Mouse (Mus musculus) neural tube, embryonic 15.5 days (tissue): ENCODE data around the gene Srsf4. TPM values are rescaled to one million over a fixed set of nuclear protein-coding genes. Genes with fewer than 3 reads are reported as not detected.

Source experiments
- ATAC-seq: fragments of 200-750 bp; cut with Nextera tagmentation; 2 replicates; pipeline ENCODE4 v1.8.0; 2017; ENCODE audit warnings: mild to moderate bottlenecking, moderate TSS enrichment, moderate library complexity; ENCODE audit not compliant: low FRiP score
- H3K27ac ChIP-seq: fragments of 300-500 bp; sonication (generic); replicated peaks from 2 replicates; pipeline ENCODE4 v1.5.1; 2015; ENCODE audit warnings: mild to moderate bottlenecking, inconsistent platforms
- H3K27me3 ChIP-seq: fragments of 300-500 bp; sonication (generic); replicated peaks from 2 replicates; pipeline ENCODE4 v1.6.1; 2015; ENCODE audit warnings: inconsistent platforms
- H3K36me3 ChIP-seq: fragments of 300-500 bp; sonication (generic); 2 replicates; pipeline ENCODE4 v1.6.1; 2015; ENCODE audit warnings: inconsistent platforms
- H3K4me1 ChIP-seq: fragments of 300-500 bp; sonication (generic); 2 replicates; pipeline ENCODE4 v1.6.1; 2015; ENCODE audit warnings: inconsistent platforms
- H3K4me2 ChIP-seq: fragments of 300-500 bp; sonication (generic); 2 replicates; pipeline ENCODE4 v1.6.1; 2015; ENCODE audit warnings: inconsistent platforms, mild to moderate bottlenecking, moderate library complexity
- H3K4me3 ChIP-seq: fragments of 300-500 bp; sonication (generic); replicated peaks from 2 replicates; pipeline ENCODE4 v1.5.1; 2015; ENCODE audit warnings: mild to moderate bottlenecking, inconsistent platforms
- H3K9ac ChIP-seq: fragments of 300-500 bp; sonication (generic); replicated peaks from 2 replicates; pipeline ENCODE4 v1.6.1; 2015; ENCODE audit warnings: mild to moderate bottlenecking, inconsistent platforms
- H3K9me3 ChIP-seq: fragments of 300-500 bp; sonication (generic); replicated peaks from 2 replicates; pipeline ENCODE4 v1.6.1; 2016; ENCODE audit warnings: inconsistent platforms
- WGBS: fragments of 180-500 bp; shearing (Covaris S2); methylation state at CpG from one replicate; pipeline ENCODE4 v1.1.7; 2015; ENCODE audit warnings: mixed read lengths; 5-methylcytosine and 5-hydroxymethylcytosine counted together
- polyA plus RNA-seq: library from polyadenylated mRNA; unstranded; fragments of >200 nt; fragmentation: Nextera tagmentation; extraction: Ambion mirVana; gene quantifications from 2 replicates; pipeline ENCODE4 v1.2.1, GENCODE M21; 2015

The Srsf4 gene
- polyA plus RNA-seq, 1 experiment from 2014 or later, result 91.1 TPM

DNA sequence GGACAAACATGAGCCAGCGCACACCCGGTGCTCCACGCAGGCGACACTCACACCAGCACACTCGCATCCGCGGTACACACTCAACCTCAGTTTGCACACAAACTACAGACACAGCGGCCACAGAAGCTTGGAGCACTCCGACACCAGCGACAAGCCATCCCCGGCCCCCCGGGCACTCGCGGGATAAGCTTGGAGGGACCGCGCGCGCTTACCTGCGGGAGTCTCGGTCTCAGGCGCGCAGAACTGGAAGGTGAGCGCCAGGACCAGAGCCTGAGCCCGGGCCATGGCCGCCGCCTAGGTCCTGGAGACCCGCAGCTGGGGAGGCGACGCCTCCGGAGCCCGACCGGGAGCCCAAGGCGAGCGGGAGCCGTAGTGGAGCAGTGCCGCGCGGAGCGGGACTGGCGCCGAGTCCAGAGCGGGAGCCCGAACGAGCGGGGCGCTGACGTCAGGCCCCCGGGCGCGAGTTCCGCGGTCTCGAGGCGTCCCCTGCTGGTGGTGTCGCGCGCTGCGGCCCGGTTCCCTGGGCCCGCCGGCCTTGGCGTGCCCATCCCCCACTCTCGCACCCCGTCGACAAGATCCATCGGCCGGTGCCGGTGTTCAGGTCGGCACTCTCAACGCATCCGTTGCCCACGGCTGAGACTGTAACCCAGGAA is 35.4 kb upstream of the Srsf4 start, which contains the start of gene Ptpru:
Ptpru (minus strand) TSS at position 417 of the 653 bp plus-strand sequence.
- peak; percentile 84 for ATAC-seq
- Histone ChIP-seq H3K9me3 (no peaks in the 10 kb centered on the region), H3K27me3 (peaks cover 54% of the 10 kb centered on the region), H3K4me1 (peaks cover 36% of the 10 kb centered on the region), H3K9ac (peak within 1 kb of the TSS; percentile 51), H3K36me3 (no peaks in the 10 kb centered on the region), H3K4me3 (peak within 1 kb of the TSS; percentile 57), H3K4me2 (peak within 1 kb of the TSS; percentile 88), H3K27ac (0 out of 2 replicates have a peak within 1 kb of the TSS, but pooled peaks have one; percentile 18)
- under 1% methylated on average over 71 of the region's 72 CpGs for WGBS

DNA sequence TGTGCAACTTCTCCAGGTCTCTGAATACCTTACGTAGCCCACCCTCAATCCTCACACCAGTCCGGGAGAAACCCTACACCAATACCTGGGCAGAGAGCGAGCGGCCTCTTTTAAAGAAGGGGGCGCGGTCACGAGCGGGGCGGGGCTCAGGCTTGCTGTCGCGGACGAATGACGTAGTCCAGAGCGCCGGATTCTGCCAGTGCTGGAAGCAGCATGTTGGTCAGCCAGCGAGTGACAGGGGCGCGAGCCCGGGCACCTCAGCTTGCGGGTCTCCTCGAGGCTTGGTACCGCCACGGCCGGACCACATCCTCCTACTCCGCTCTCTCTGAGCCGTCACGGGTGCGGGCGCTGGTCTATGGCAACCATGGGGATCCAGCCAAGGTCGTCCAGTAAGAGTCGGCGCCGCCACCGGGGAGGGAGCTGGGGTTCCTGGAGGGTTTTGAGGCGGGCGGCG is 30.1 kb upstream of the Srsf4 start, which contains the start of gene Mecr:
Mecr (plus strand) TSS at position 181 of the 454 bp plus-strand sequence.
- H3K9me3 ChIP-seq, result no peaks in the 10 kb centered on the region
- peaks cover 25% of the 10 kb centered on the region for H3K4me1 ChIP-seq
- peak within 1 kb of the TSS; percentile 94 for H3K4me3 ChIP-seq
- peak; percentile 75 for ATAC-seq
- H3K4me2 ChIP-seq, result peak within 1 kb of the TSS; percentile 91
- H3K36me3 ChIP-seq, result no peaks in the 10 kb centered on the region
- peak within 1 kb of the TSS; percentile 41; the same call in 1 of the 2 replicates for H3K27ac ChIP-seq
- H3K9ac ChIP-seq, result peak within 1 kb of the TSS; percentile 79
- under 1% methylated on average over 37 of the region's 37 CpGs for WGBS
- peaks cover 23% of the 10 kb centered on the region for H3K27me3 ChIP-seq

DNA sequence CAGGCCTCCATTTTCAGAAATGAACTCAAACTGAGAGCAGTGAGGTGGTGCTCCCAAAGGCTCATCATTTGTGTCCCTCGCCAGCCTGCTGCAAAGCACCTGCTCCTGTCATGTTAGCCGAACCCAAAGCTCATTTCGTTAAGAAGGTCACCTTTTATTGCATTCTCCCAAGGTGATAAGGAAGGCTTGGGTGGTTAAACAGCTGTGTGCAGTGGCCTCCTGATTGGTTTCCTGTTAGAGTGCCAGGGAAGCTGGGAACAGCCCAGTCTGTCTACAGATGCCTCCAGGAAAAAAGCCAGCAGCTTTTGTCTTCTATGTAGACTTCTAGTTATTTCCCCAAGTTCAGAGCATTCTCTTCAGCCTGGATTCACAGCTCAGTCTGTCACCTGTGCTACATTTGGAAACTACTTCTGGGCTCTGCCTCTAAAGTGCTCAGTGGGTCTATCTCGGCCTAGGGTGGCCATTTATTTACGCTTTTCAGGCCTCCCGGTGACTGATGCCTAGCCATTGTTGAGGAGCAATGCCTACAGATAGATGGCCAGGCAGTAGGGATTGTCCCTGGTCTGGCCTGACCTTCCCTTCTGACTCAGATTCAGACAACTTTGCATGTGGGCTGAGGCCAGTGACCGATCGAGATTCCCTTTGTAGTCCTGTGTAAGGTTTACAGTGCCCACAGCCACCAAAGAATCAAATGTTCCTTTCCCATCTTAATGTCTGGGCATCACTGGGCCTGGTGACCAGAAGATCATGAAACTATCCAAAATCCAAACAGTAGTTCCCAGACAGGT is 27.2 kb upstream of the Srsf4 start:
- 82% methylated on average over 8 of the region's 8 CpGs for WGBS
- Histone ChIP-seq H3K27me3 (peaks cover 8% of the 10 kb centered on the region), H3K9me3 (no peaks in the 10 kb centered on the region), H3K27ac (no peak overlapping the region), H3K36me3 (no peaks in the 10 kb centered on the region), H3K9ac (no peak overlapping the region), H3K4me2 (no peak overlapping the region), H3K4me3 (no peak overlapping the region), H3K4me1 (peaks cover 34% of the 10 kb centered on the region)
- ATAC-seq, result no peak

DNA sequence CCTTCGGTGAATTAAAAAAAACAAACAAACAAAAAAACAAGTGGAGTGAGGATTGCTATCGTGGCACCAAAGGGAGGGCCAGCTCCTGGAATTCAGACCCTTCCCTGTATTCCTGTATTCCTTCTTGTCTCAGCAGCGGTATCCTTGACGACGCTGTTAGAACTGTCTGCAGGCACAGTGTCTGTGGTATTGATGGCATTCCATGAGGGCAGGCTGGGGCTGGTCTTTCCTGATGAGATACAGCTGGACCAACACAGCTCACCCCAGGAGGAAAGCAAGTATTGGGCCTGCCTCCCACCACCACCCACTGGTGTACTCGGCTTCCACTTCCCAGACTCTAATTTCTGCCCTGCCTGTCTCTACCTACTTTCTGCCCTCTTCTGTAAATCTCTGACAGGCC is 25.3 kb upstream of the Srsf4 start:
- ATAC-seq, result no peak
- H3K9ac ChIP-seq, result no peak overlapping the region
- no peaks in the 10 kb centered on the region for H3K36me3 ChIP-seq
- H3K4me1 ChIP-seq, result peaks cover 30% of the 10 kb centered on the region
- no peak overlapping the region for H3K4me2 ChIP-seq
- no peaks in the 10 kb centered on the region for H3K9me3 ChIP-seq
- H3K27ac ChIP-seq, result no peak overlapping the region
- no peaks in the 10 kb centered on the region for H3K27me3 ChIP-seq
- no peak overlapping the region for H3K4me3 ChIP-seq
- 80% methylated on average over 6 of the region's 6 CpGs for WGBS

DNA sequence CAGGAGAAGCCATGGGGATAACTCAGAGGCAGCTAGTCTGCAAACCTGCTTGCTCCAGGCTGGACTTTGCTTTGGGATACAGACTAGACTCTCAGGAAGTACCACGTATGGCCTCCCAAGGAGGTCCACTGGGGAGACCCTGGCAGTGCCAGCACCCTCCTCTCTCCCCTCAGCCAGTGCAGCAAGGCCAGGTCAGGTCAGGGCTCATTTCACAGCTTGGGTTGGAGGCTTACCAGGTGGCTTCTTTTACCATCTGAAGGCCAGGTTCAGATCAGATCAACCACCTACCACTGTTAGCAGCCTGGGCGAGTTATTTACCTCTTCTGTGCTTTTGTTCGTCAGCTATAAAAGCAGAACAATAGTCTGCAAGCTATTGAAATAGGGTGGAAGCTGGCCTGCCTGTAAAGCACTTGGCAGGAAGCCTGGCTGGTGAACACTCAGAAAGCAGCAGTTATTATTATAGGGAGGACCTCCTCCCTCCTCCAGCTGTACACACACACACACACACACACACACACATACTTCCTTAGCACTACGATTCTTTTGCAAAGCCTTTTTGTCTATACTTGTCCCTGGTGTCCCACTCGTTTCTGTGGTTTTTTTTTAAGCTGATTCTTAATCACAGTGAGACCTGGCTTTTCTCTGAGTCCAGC is 23.3 kb upstream of the Srsf4 start:
- H3K9ac ChIP-seq, result 0 out of 2 replicates have a peak overlapping the region, but pooled peaks have one; percentile 20
- no peak for ATAC-seq
- no peak overlapping the region for H3K4me3 ChIP-seq
- H3K4me1 ChIP-seq, result peaks cover 13% of the 10 kb centered on the region
- no peak overlapping the region for H3K4me2 ChIP-seq
- peak overlapping the region; percentile 64 for H3K27ac ChIP-seq
- H3K27me3 ChIP-seq, result no peaks in the 10 kb centered on the region
- H3K9me3 ChIP-seq, result no peaks in the 10 kb centered on the region
- WGBS, result 15% methylated on average over 5 of the region's 5 CpGs
- H3K36me3 ChIP-seq, result no peaks in the 10 kb centered on the region; the same call in 1 of the 2 replicates

DNA sequence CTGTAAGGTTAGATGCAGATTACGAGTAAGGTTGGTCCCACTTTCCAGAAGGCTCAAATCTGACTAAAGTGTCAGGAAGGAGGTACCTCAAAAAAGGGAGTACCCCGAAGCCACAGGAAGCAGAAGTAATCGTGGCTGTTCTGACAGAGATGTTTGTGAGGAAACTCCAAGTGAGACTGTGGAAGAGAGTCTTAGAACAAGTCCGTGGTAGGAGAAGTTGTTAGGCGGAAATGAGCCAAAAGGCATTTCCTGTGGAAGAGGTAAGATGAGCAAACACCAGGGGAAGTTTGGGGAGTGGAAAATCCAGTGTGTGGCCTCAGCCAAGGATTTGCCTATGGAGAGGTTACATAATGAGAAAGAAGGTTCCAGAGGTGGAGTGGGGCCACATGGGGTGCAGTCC is 18.5 kb upstream of the Srsf4 start:
- 88% methylated on average over 5 of the region's 5 CpGs for WGBS
- H3K9me3 ChIP-seq, result no peaks in the 10 kb centered on the region
- no peak overlapping the region for H3K27ac ChIP-seq
- H3K36me3 ChIP-seq, result peaks cover 18% of the 10 kb centered on the region
- no peak for ATAC-seq
- no peak overlapping the region for H3K9ac ChIP-seq
- peaks cover 8% of the 10 kb centered on the region for H3K4me1 ChIP-seq
- H3K4me2 ChIP-seq, result no peak overlapping the region
- no peak overlapping the region for H3K4me3 ChIP-seq
- no peaks in the 10 kb centered on the region for H3K27me3 ChIP-seq

DNA sequence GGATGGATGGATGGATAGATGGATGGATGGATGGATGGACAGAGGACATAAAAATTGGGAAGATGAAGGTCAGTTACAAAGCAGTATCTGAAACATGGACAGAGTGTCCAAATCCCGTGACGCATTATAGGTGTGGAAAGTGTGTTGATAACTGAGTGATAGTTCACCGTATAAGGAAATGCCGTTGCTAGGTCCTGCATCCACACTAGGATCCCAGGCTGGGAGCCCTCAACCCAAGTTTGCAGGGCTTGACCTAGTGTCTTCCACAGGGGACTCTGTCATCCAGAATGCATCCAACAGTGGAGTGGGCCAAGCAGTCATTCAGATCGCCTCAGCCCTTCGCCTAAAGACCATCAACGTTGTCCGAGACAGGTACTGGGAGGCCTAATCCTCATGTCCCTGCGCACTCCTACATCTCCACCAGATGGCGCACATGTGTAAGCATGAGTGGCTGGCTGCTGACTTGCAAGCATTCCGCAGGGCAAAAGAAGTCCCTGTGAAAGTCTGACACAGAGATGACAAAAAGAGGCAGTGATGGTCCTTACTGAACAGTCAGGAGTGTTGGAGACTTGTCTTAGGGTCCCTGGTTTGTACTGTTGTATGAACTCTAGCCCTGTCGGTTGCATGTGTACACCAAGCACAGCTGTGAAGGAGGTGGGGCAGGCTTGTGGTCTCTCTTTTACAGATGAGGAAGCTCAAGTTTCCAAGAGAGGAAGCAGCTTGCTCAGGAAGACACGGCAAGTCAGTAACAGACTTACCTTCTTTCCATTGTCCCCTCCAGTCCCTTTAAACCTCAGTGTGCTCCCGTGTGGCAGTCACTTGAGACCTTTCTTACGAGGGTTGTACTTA is 12.7 kb upstream of the Srsf4 start:
- no peak overlapping the region for H3K4me2 ChIP-seq
- no peaks in the 10 kb centered on the region for H3K4me1 ChIP-seq
- no peak overlapping the region for H3K4me3 ChIP-seq
- 54% methylated on average over 15 of the region's 15 CpGs for WGBS
- peaks cover 34% of the 10 kb centered on the region for H3K36me3 ChIP-seq
- ATAC-seq, result peak; percentile 50; the same call in 1 of the 2 replicates
- no peak overlapping the region; the same call in 1 of the 2 replicates for H3K9ac ChIP-seq
- H3K9me3 ChIP-seq, result no peaks in the 10 kb centered on the region
- H3K27me3 ChIP-seq, result no peaks in the 10 kb centered on the region
- no peak overlapping the region for H3K27ac ChIP-seq

DNA sequence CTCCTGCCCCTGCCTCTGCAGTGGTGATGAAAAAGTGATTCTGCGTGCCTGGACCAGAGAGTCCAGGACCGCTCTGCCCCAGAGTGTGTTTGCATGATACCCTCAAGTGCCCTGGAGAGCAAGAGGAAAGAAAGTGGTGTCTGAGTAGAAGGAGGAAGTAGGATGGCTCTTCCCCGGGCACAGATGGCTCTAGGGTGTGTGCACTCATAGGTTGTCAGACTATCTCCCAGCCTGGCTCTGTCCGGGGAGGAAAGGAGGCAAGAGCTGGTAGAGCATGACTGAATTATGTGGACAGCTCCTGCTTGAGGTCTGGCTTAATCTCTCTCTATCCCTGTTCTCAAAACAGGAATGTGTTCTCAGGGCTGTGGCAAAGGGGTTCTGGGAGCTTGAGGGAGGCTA is 12.1 kb upstream of the Srsf4 start:
- H3K9ac ChIP-seq, result no peak overlapping the region
- H3K27me3 ChIP-seq, result no peaks in the 10 kb centered on the region
- H3K27ac ChIP-seq, result no peak overlapping the region
- no peak for ATAC-seq
- H3K4me1 ChIP-seq, result no peaks in the 10 kb centered on the region
- no peak overlapping the region for H3K4me3 ChIP-seq
- 93% methylated on average over 4 of the region's 4 CpGs for WGBS
- no peak overlapping the region for H3K4me2 ChIP-seq
- H3K36me3 ChIP-seq, result peaks cover 35% of the 10 kb centered on the region
- H3K9me3 ChIP-seq, result no peaks in the 10 kb centered on the region

DNA sequence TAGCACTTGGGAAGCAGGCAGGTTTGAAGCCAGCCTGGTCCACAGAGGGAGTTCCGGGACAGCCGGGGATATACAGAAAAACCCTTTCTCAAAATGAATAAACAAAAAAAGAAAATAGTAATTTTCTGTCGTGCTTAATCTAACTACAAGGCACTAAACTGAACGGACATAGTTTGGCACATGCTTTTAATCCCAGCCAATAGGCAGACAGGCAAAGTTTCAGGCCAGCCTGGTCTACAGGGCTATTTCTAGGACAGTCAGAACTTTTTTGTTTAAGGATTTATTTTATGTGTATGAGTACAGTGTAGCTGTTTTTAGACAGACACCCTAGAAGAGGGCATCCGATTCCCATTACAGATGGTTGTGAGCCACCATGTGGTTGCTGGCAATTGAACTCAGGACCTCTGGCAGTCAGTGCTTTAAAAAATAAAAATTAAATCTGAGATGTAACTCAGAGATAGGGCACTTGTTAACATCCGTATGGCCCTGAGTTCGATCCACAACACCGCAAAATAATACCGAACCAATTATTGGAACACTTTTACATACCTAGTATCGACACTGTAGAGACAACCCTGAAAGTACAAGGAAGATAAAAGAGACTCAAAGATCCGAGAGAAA is 635 bp upstream of the Srsf4 start:
- H3K36me3 ChIP-seq, result no peaks in the 10 kb centered on the region
- peak overlapping the region; percentile 95 for H3K4me3 ChIP-seq
- H3K4me2 ChIP-seq, result peak overlapping the region; percentile 59
- no peaks in the 10 kb centered on the region for H3K9me3 ChIP-seq
- H3K4me1 ChIP-seq, result peaks cover 36% of the 10 kb centered on the region
- WGBS, result 11% methylated on average over 11 of the region's 11 CpGs
- H3K27ac ChIP-seq, result peak overlapping the region; percentile 86
- peak overlapping the region; percentile 63 for H3K9ac ChIP-seq
- ATAC-seq, result peak; percentile 7
- no peaks in the 10 kb centered on the region for H3K27me3 ChIP-seq

DNA sequence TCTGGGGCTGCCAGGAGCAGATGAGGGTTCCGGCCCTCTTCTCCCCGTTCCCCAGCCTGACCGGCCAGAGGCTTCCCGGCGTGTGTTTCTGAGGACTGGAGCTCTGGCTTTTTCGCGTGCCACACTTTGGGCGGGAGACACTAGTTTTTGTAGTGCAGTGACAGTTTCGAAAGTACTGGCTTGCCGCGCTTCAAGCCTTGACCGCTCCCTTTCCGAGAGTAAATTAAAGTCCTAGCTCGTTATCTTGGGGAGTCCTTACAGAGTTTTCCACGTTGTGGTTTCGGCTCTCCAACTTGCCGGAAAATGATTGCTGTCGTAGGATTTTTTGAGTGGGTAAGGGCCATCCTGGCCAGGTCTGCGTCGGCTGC is 736 bp downstream of the Srsf4 start:
- H3K4me1 ChIP-seq, result peaks cover 42% of the 10 kb centered on the region
- H3K27me3 ChIP-seq, result no peaks in the 10 kb centered on the region
- peak overlapping the region; percentile 96 for H3K4me2 ChIP-seq
- peak overlapping the region; percentile 100 for H3K27ac ChIP-seq
- no peaks in the 10 kb centered on the region for H3K9me3 ChIP-seq
- under 1% methylated on average over 20 of the region's 20 CpGs for WGBS
- H3K36me3 ChIP-seq, result no peaks in the 10 kb centered on the region
- peak overlapping the region; percentile 100 for H3K9ac ChIP-seq
- ATAC-seq, result no peak; the same call in 1 of the 2 replicates
- H3K4me3 ChIP-seq, result peak overlapping the region; percentile 95
